Mouse (Mus musculus) liver, adult 2 months (tissue): ENCODE results near the gene Trpv4. TPM values are rescaled to one million over a fixed set of nuclear protein-coding genes. Genes with fewer than 3 reads are reported as not detected.

Experiments
- DNase-seq: peaks from one replicate; pipeline ENCODE4 v3.0.0-alpha.2; 2011; ENCODE audit warnings: low read depth, low spot score; ENCODE audit errors: extremely low read depth
- H3K27ac ChIP-seq: fragments of 200-500 bp; replicated peaks from 2 replicates; pipeline ENCODE4 v1.5.1; 2012; ENCODE audit warnings: low read depth, mild to moderate bottlenecking, control low read depth, inconsistent platforms, low read length; ENCODE audit not compliant: insufficient read depth
- H3K27me3 ChIP-seq: fragments of 200-500 bp; 2 replicates; pipeline ENCODE4 v1.6.1; 2012; ENCODE audit warnings: mild to moderate bottlenecking, moderate library complexity, low read length, inconsistent platforms; ENCODE audit not compliant: control insufficient read depth, insufficient read depth
- H3K36me3 ChIP-seq: fragments of 200-500 bp; 2 replicates; pipeline ENCODE4 v1.6.1; 2012; ENCODE audit warnings: low read length, inconsistent platforms; ENCODE audit not compliant: control insufficient read depth, insufficient read depth
- H3K4me1 ChIP-seq: fragments of 200-500 bp; 2 replicates; pipeline ENCODE4 v1.6.1; 2011; ENCODE audit warnings: low read length; ENCODE audit not compliant: control insufficient read depth, insufficient read depth
- H3K4me3 ChIP-seq: fragments of 200-500 bp; 2 replicates; pipeline ENCODE4 v1.5.1; 2011; ENCODE audit warnings: low read depth, mild to moderate bottlenecking, control low read depth, low read length, moderate library complexity; ENCODE audit not compliant: insufficient read depth
- H3K79me2 ChIP-seq: fragments of 200-500 bp; 2 replicates; pipeline ENCODE4 v1.6.1; 2012; ENCODE audit warnings: inconsistent platforms, mild to moderate bottlenecking, low read length, moderate library complexity; ENCODE audit not compliant: control insufficient read depth, insufficient read depth
- H3K9ac ChIP-seq: fragments of 200-500 bp; 2 replicates; pipeline ENCODE4 v1.6.1; 2012; ENCODE audit warnings: low read depth, mild to moderate bottlenecking, control low read depth, inconsistent platforms, low read length
- CTCF ChIP-seq: fragments of 200-500 bp; IDR thresholded peaks from 2 replicates; pipeline ENCODE4 v1.5.1; 2011; ENCODE audit warnings: low read depth, low read length, control low read depth
- POLR2A ChIP-seq: fragments of 200-500 bp; IDR thresholded peaks from 2 replicates; pipeline ENCODE4 v1.6.1; 2011; ENCODE audit warnings: low read length, control low read depth; ENCODE audit not compliant: insufficient read depth; ENCODE audit errors: extremely low read depth
- WGBS: fragments of 180-500 bp; shearing (Covaris S2); methylation state at CpG from one replicate; pipeline ENCODE4 v1.1.7; 2018; 5-methylcytosine and 5-hydroxymethylcytosine counted together
- polyA plus RNA-seq: library from polyadenylated mRNA; depleted of rRNA; stranded (reverse); fragments of >200 nt; gene quantifications from 2 replicates; pipeline ENCODE4 v1.2.3, GENCODE M21; 2012
- total RNA-seq: library from RNA; depleted of rRNA; stranded (reverse); fragments of >200 nt; gene quantifications from 2 replicates; pipeline ENCODE4 v1.2.3, GENCODE M21; 2014

Trpv4 gene
- total and polyA plus RNA-seq, 2 experiments, result 0.09 to 0.50 TPM

DNA sequence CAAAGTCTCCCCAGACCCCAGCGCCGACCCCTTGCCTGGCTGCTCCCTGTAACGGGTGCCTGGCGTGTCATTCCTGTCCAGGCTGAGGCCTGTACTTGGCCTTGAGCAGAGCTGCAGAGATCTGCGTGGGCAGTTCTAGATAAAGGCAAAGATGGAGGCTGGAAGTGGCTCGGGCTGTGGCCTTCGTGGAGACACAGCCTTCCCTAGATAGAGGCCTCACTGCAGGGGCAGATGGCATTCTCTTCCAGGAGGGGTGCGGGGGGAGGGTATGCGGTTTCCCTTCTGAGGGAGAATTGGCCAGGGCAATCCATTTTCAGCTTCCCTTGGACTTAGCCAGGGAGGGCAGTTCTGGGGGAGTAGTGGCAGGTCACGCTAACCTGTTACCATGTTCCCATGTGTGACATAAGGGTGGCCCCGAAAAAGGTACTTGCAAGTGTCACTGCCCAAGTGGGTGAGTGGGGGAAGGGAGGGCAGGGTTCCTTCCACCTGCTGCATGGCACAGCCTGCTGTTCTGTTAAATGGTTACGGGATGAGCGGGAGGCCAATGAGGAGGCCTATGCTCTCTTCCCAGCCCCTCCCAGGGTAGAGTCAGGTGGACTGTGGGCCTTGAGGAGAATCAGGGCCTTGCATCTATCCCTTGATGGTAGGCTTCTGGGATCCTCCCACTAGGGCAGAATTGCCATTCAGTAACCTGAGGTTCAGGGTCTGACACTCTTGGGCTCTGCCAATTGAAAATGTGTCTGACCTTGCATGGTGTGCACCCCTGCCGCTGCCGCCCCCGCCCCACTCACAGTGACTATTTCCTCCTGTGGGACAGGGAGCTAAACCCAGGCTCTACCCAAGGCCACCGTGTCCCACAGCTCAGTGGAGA lies 67.9 kb downstream of the Trpv4 start:
- H3K36me3 ChIP-seq, result no peaks in the 10 kb centered on the region
- TF ChIP-seq CTCF (no peak), POLR2A (no peak)
- peaks cover 16% of the 10 kb centered on the region; the same call in 1 of the 2 replicates for H3K79me2 ChIP-seq
- no peak overlapping the region for H3K4me3 ChIP-seq
- no peaks in the 10 kb centered on the region for H3K27me3 ChIP-seq
- no peak overlapping the region for H3K9ac ChIP-seq
- WGBS, result 84% methylated on average over 17 of the region's 17 CpGs
- DNase-seq, result no peak
- H3K27ac ChIP-seq, result no peak overlapping the region
- 0 out of 2 replicates have a peak, but pooled peaks cover 2% of the 10 kb centered on the region for H3K4me1 ChIP-seq

DNA sequence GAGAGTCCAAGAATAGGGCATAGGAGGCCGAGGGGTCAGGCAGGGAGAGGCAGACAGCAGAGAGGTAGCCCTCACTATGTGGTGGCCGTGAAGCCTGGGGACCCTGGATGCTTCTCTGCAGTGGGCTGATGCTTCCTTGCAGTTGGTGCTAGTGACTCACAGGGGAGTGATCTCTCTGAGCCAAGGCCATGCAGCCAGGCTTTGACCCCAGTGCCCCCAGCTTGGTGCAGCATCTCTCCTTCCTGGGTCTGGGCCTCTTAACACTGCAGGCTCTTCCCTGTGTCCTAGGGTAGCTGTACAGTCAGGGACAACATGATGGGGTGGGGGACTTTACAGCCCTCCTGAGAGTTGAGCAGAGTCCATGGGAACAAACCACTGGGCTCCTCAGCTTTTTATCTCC lies 68.8 kb downstream of the Trpv4 start:
- DNase-seq, result no peak
- Histone ChIP-seq H3K4me3 (no peak overlapping the region), H3K4me1 (0 out of 2 replicates have a peak, but pooled peaks cover 2% of the 10 kb centered on the region), H3K9ac (no peak overlapping the region), H3K79me2 (peaks cover 21% of the 10 kb centered on the region; the same call in 1 of the 2 replicates), H3K27me3 (no peaks in the 10 kb centered on the region), H3K36me3 (no peaks in the 10 kb centered on the region), H3K27ac (no peak overlapping the region)
- no peak for TF ChIP-seq POLR2A
- TF ChIP-seq CTCF, result no peak
- 52% methylated on average over 2 of the region's 2 CpGs for WGBS

DNA sequence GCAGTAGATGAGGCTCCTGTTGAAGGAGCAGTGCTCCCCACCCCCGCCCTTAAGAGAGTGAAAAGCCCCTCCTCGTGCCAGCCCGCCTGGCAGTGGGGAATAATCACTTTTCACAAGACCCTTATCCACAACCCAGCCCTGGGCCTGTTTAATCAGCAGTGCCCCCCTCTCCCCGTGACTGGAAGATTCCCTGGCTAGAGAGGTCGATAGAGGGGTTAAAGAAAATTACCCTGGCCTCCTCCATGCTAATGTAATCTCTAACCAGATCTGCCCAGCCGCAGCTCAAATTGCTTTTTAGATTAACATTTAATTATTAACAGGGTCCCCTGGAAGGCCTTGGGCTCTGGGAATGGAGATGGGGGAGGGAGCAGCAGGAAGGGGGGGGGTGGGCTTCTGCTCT lies 69.2 kb downstream of the Trpv4 start:
- no peak for TF ChIP-seq CTCF
- TF ChIP-seq POLR2A, result no peak
- WGBS, result 54% methylated on average over 6 of the region's 6 CpGs

DNA sequence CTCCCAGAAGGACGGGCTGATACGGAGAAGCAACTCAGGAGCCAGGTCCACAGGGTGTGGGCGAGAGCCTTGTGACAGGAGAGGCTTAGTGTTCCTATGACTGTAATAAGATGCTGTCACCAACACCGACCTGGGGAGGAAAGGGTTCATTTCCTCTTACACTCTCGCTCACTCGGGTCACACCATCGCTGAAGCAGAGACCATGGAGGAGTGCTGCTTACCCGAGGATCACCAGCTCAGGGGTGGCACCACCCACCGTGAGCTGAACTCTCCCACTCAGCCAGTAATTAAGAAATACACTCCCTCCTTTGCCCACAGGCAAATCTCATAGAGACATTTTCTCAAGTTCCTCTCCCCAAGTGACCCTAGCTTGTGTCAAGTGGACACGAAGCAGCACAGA lies 69.8 kb downstream of the Trpv4 start:
- TF ChIP-seq POLR2A (no peak), CTCF (no peak)
- Histone ChIP-seq H3K36me3 (no peaks in the 10 kb centered on the region), H3K9ac (no peak overlapping the region), H3K4me3 (no peak overlapping the region), H3K27ac (no peak overlapping the region), H3K27me3 (no peaks in the 10 kb centered on the region), H3K79me2 (peaks cover 25% of the 10 kb centered on the region; the same call in 1 of the 2 replicates), H3K4me1 (0 out of 2 replicates have a peak, but pooled peaks cover 2% of the 10 kb centered on the region)
- 61% methylated on average over 10 of the region's 10 CpGs for WGBS
- DNase-seq, result no peak

More for the DNA sequence above, 69.2 kb downstream of the Trpv4 start:
- DNase-seq, result no peak
- Histone ChIP-seq H3K79me2 (peaks cover 21% of the 10 kb centered on the region; the same call in 1 of the 2 replicates), H3K9ac (no peak overlapping the region), H3K27ac (no peak overlapping the region), H3K27me3 (no peaks in the 10 kb centered on the region), H3K36me3 (no peaks in the 10 kb centered on the region), H3K4me3 (no peak overlapping the region), H3K4me1 (0 out of 2 replicates have a peak, but pooled peaks cover 2% of the 10 kb centered on the region)

DNA sequence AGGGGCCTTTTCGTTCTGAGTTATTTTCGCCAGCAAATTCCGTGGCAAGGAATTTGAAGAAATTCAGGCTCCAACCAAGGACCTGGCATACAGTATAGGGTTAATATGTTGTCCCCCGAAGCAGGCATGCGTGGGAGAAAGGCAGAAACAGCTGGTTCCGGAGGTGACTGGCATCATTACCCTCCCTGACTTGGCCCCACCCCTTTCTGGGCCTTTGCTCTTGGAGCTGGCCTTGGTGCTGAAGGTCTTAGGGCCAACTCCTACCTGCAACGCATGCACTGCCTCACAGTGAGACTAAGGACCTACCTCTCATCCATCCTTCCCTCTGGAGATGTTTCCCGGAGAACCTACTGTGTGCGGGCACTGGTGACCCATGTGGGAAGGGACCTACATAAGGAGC lies 70.3 kb downstream of the Trpv4 start:
- DNase-seq, result peak; percentile 42
- Histone ChIP-seq H3K4me1 (0 out of 2 replicates have a peak, but pooled peaks cover 2% of the 10 kb centered on the region), H3K9ac (no peak overlapping the region), H3K36me3 (no peaks in the 10 kb centered on the region), H3K79me2 (peaks cover 26% of the 10 kb centered on the region; the same call in 1 of the 2 replicates), H3K4me3 (no peak overlapping the region), H3K27me3 (no peaks in the 10 kb centered on the region), H3K27ac (no peak overlapping the region)
- TF ChIP-seq POLR2A, result no peak
- no peak for TF ChIP-seq CTCF
- 46% methylated on average over 9 of the region's 9 CpGs for WGBS

DNA sequence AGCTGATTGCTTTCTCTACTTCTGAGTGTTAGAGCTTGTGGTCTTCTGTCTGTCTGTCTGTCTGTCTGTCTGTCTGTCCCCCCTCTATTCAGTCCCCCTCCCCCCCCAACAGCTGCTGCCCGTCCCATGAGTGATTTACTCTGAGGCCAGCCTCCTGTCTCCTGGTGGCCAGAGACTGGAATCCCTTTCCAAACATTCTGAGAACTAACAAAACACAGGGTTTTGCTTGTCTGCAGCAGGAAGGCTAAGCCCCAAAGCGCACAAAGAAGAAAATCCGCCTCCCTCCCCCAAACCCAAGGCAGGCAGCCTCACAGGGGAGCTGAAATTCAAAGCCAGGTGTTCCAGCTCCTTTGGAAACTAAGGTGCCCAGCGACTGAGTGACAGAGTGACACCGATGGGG lies 72.5 kb downstream of the Trpv4 start:
- no peak for DNase-seq
- Histone ChIP-seq H3K4me3 (no peak overlapping the region), H3K27me3 (no peaks in the 10 kb centered on the region), H3K4me1 (peaks cover 2% of the 10 kb centered on the region), H3K9ac (no peak overlapping the region), H3K36me3 (no peaks in the 10 kb centered on the region), H3K27ac (no peak overlapping the region), H3K79me2 (peaks cover 26% of the 10 kb centered on the region; the same call in 1 of the 2 replicates)
- WGBS, result 69% methylated on average over 5 of the region's 5 CpGs
- TF ChIP-seq CTCF, result no peak
- TF ChIP-seq POLR2A, result no peak
